In the genomic region with DNA sequence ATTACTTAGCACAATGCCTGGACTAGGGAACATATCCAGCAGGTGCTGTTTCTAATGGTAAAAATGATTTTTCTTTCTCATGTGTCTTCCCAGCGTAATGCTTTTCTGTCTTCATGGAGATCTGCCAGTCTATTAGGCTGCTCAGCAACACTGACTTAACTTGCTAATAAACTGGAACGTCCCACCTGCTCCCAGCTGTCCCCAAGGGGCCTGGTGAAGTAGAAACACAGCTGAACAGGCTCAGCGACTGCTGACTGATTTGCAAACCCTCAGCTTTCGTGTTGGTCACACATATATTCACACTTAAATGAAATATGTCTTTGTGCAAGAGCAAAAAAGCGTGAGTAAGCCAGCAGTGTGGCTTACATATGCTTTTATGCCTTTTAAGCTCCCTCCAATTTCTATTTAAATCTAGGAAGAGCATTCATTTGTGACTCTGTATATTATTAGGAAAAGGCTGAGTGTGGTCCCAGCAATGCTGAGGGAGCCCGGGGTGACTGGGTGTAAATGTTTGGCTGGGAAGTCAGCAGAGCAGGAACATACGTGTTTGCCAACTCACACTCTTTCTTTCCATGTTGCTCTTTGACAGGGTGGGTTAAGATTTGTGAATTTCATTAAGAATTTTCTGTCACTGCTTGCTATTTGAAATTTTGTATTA, we compare ENCODE assay signal across 10 mouse cellular contexts.
DNase-seq lines count a peak whose midpoint lies in the region; ATAC-seq lines count a peak whose summit lies in the region.
"Had no signal": no experiment of that assay in that cellular context is flagged by ENCODE, and none has a peak within 500 bp of the region (broad histone marks: within the 10 kb centered on the region; RNA-seq: fewer than 3 reads in every experiment).

No protein-coding gene starts in this region.

- H3K27ac ChIP-seq in midbrain, embryonic 10.5 days (replicated peaks) = peak overlapping the region; percentile 59
- H3K27ac ChIP-seq in stomach, embryonic 15.5 days = peak overlapping the region; percentile 16; the same call in 1 of the 2 replicates
- H3K27ac ChIP-seq: heart, embryonic 15.5 days had no signal

- H3K4me3 ChIP-seq in midbrain, embryonic 10.5 days = no peak overlapping the region
- no peak overlapping the region for H3K4me3 ChIP-seq in stomach, embryonic 15.5 days (replicated peaks)
- H3K4me3 ChIP-seq: heart, embryonic 15.5 days had no signal

- no peaks in the 10 kb centered on the region for H3K9me3 ChIP-seq in midbrain, embryonic 10.5 days (replicated peaks)
- no peaks in the 10 kb centered on the region for H3K9me3 ChIP-seq in stomach, embryonic 15.5 days
- H3K9me3 ChIP-seq: heart, embryonic 15.5 days had no signal

- no peaks in the 10 kb centered on the region for H3K27me3 ChIP-seq in midbrain, embryonic 10.5 days (ENCODE audit: low read depth, poor library complexity, severe bottlenecking)
- H3K27me3 ChIP-seq in stomach, embryonic 15.5 days (replicated peaks) = no peaks in the 10 kb centered on the region
- H3K27me3 ChIP-seq: heart, embryonic 15.5 days had no signal

- no peaks in the 10 kb centered on the region for H3K36me3 ChIP-seq in midbrain, embryonic 10.5 days
- no peaks in the 10 kb centered on the region for H3K36me3 ChIP-seq in stomach, embryonic 15.5 days
- H3K36me3 ChIP-seq: heart, embryonic 15.5 days had no signal

- intact Hi-C loops in left cerebral cortex, postnatal 36 days (cut with DNase I) = no loop called here

- DNase-seq in right cerebral cortex, postnatal 10 days (ENCODE audit: low spot score in 2 of 2) = peak; percentile 26 to 40
- DNase-seq in right cerebral cortex, postnatal 36 days (ENCODE audit: low spot score in 2 of 2) = no peak
- DNase-seq in gastrocnemius, adult 8-10 months (ENCODE audit: low spot score in 2 of 2) = peak; percentile 16 to 28
- DNase-seq in midbrain, embryonic 10.5 days (ENCODE audit: low spot score) = peak; percentile 48
- no peak for DNase-seq in layer of hippocampus, adult 8-10 months (ENCODE audit: low spot score in 2 of 2)
- no peak for DNase-seq in cerebellum, postnatal 36 days
- DNase-seq in left cerebral cortex, postnatal 36 days (ENCODE audit: low spot score in 2 of 2) = no peak
- DNase-seq: right cerebral cortex, postnatal 4 days had no signal

- 53% methylated on average over 7 of the region's 7 CpGs for WGBS in midbrain, embryonic 10.5 days
- 29% methylated on average over 7 of the region's 7 CpGs for WGBS in stomach, embryonic 15.5 days

- no peak overlapping the region for H3K4me2 ChIP-seq in stomach, embryonic 15.5 days
- H3K4me2 ChIP-seq: heart, embryonic 15.5 days had no signal

- H3K9ac ChIP-seq in stomach, embryonic 15.5 days = no peak overlapping the region
- H3K9ac ChIP-seq: heart, embryonic 15.5 days had no signal

- peaks cover 19% of the 10 kb centered on the region for H3K4me1 ChIP-seq in midbrain, embryonic 10.5 days
- no peaks in the 10 kb centered on the region for H3K4me1 ChIP-seq in stomach, embryonic 15.5 days

- no peak for ATAC-seq in stomach, embryonic 15.5 days (ENCODE audit: insufficient read depth, low FRiP score, low read depth)

Comparison
In these comparisons a context has a peak if more than half of its experiments do, and no peak if none do; other contexts are left out.
1. DNase-seq: peak in right cerebral cortex, postnatal 10 days (2 of 2), gastrocnemius, adult 8-10 months (2 of 2) and midbrain, embryonic 10.5 days (single experiment); none in right cerebral cortex, postnatal 36 days (0 of 2), layer of hippocampus, adult 8-10 months (0 of 2), cerebellum, postnatal 36 days (0 of 2) and left cerebral cortex, postnatal 36 days (0 of 2).